Mouse (Mus musculus) midbrain, postnatal 0 days (tissue): ENCODE data around the gene Scml4. TPM values are rescaled to one million over a fixed set of nuclear protein-coding genes. Genes with fewer than 3 reads are reported as not detected.

Experiments
- ATAC-seq: fragments of 200-750 bp; cut with Nextera tagmentation; 2 replicates; pipeline ENCODE4 v1.8.0; 2017; ENCODE audit warnings: moderate number of reproducible peaks, mild to moderate bottlenecking, moderate TSS enrichment, moderate library complexity; ENCODE audit not compliant: low FRiP score
- DNase-seq: peaks from one replicate; pipeline ENCODE4 v3.0.0-alpha.2; 2015; ENCODE audit warnings: low spot score
- H3K27ac ChIP-seq: fragments of 300-500 bp; sonication (generic); 2 replicates; pipeline ENCODE4 v1.5.1; 2014; ENCODE audit warnings: low read depth, mild to moderate bottlenecking, low read length, mixed read lengths
- H3K27me3 ChIP-seq: fragments of 300-500 bp; sonication (generic); 2 replicates; pipeline ENCODE4 v1.6.1; 2014; ENCODE audit warnings: low read length, control low read depth, mixed read lengths; ENCODE audit not compliant: insufficient read depth
- H3K36me3 ChIP-seq: fragments of 300-500 bp; sonication (generic); 2 replicates; pipeline ENCODE4 v1.6.1; 2014; ENCODE audit warnings: low read length, control low read depth, mixed read lengths; ENCODE audit not compliant: insufficient read depth
- H3K4me1 ChIP-seq: fragments of 300-500 bp; sonication (generic); 2 replicates; pipeline ENCODE4 v1.6.1; 2014; ENCODE audit warnings: mild to moderate bottlenecking, control low read depth, antibody characterized with exemption, low read length, mixed read lengths; ENCODE audit not compliant: insufficient read depth
- H3K4me2 ChIP-seq: fragments of 300-500 bp; sonication (generic); 2 replicates; pipeline ENCODE4 v1.6.1; 2014; ENCODE audit warnings: low read depth, mild to moderate bottlenecking, low read length, mixed read lengths; ENCODE audit not compliant: poor library complexity, severe bottlenecking
- H3K4me3 ChIP-seq: fragments of 300-500 bp; sonication (generic); 2 replicates; pipeline ENCODE4 v1.5.1; 2014; ENCODE audit warnings: low read depth, mild to moderate bottlenecking, low read length, moderate library complexity
- H3K9ac ChIP-seq: fragments of 300-500 bp; sonication (generic); replicated peaks from 2 replicates; pipeline ENCODE4 v1.6.1; 2014; ENCODE audit warnings: mild to moderate bottlenecking, low read length, moderate library complexity, mixed read lengths; ENCODE audit not compliant: poor library complexity, severe bottlenecking
- H3K9me3 ChIP-seq: fragments of 300-500 bp; sonication (generic); 2 replicates; pipeline ENCODE4 v1.6.1; 2016; ENCODE audit warnings: low read length, control low read depth
- CTCF ChIP-seq: IDR thresholded peaks from 2 replicates; pipeline ENCODE4 v1.5.1; 2016; ENCODE audit warnings: antibody characterized with exemption, mild to moderate bottlenecking
- WGBS: fragments of 180-500 bp; shearing (Covaris S2); extraction: QIAGEN DNeasy Blood & Tissue Kit; methylation state at CpG from one replicate; pipeline ENCODE4 v1.1.7; 2014; 5-methylcytosine and 5-hydroxymethylcytosine counted together
- polyA plus RNA-seq: library from polyadenylated mRNA; unstranded; fragments of >200 nt; fragmentation: Nextera tagmentation; extraction: Ambion mirVana; gene quantifications from 2 replicates; pipeline ENCODE4 v1.2.1, GENCODE M21; 2015
- total RNA-seq: library from RNA; depleted of rRNA; stranded (reverse); fragments of >200 nt; gene quantifications from 2 replicates; pipeline ENCODE4 v1.2.3, GENCODE M21; 2014

The Scml4 gene
- total and polyA plus RNA-seq, 2 experiments from 2014 or later, result 12.9 to 57.1 TPM

DNA sequence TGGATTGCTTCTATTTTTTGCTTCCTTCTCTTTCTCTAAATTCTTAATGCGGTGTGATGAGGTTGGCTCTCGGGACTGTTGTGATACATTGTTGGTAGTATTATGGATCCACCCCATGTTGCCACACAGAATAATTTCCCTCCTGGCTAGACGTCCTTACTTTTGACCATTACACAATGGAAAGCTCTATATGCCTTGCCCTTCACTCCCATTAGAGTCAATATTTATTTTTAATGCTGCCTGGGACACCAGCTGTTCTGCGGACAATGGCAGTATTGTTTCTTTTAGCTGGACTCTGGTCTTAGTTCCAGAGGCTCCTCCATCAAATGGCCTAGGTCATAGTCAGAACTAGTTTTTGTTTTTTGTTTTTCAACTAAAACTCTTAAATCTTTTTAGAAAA is 32.1 kb downstream of the Scml4 start:
- Histone ChIP-seq H3K36me3 (no peaks in the 10 kb centered on the region), H3K4me3 (no peak overlapping the region), H3K27me3 (no peaks in the 10 kb centered on the region), H3K27ac (no peak overlapping the region), H3K9me3 (no peaks in the 10 kb centered on the region), H3K4me2 (no peak overlapping the region), H3K4me1 (no peaks in the 10 kb centered on the region), H3K9ac (no peak overlapping the region)
- no peak for DNase-seq
- no peak for ATAC-seq
- no peak for TF ChIP-seq CTCF
- 49% methylated on average over 4 of the region's 4 CpGs for WGBS

DNA sequence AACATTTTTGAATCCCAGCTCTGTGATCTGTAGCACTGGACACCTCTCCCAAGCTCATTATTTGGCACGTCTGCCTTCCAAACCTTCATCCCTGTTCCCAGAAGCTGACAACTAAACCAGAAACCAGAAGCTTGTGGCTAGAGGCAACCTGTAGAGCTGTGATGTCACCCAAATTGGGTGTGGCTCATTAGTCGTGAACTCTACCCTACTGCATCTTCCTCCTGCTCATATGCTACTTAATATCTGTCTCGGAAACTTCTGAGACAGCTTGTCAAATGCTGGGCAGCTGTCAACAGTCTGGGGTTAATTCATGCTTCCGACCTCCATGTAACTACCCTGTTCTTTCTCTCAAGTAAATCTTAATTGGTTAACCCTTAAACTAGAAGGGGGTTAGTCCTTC is 32.8 kb downstream of the Scml4 start:
- Histone ChIP-seq H3K9ac (no peak overlapping the region), H3K4me1 (no peaks in the 10 kb centered on the region), H3K27ac (no peak overlapping the region), H3K4me2 (no peak overlapping the region), H3K4me3 (no peak overlapping the region), H3K27me3 (no peaks in the 10 kb centered on the region), H3K36me3 (no peaks in the 10 kb centered on the region), H3K9me3 (no peaks in the 10 kb centered on the region)
- DNase-seq (no peak), ATAC-seq (no peak)
- TF ChIP-seq CTCF, result no peak
- WGBS, result 83% methylated on average over 4 of the region's 4 CpGs

DNA sequence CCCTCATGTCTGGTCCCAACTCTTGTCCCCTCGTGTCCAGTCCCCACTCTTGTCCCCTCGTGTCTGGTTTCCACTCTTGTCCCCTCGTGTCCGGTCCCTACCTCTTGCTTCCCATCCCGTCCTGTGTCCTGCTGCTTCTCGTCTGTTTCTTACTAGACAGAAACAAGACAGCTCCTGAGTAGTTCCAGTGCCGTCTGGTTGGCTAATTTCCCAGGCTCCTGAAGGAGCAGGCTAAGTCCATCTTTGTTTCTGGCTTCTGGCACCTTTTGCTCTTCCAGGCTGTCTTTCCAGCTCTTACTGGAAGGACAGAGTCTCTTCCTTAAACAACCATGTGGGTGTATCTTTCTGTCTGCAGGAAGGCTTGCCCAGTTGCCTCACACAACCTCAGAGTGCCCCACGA is 33.7 kb downstream of the Scml4 start:
- H3K9me3 ChIP-seq, result no peaks in the 10 kb centered on the region
- no peak overlapping the region for H3K9ac ChIP-seq
- ATAC-seq (no peak), DNase-seq (no peak)
- H3K4me2 ChIP-seq, result no peak overlapping the region
- H3K27ac ChIP-seq, result no peak overlapping the region
- 76% methylated on average over 8 of the region's 8 CpGs for WGBS
- TF ChIP-seq CTCF, result no peak
- no peaks in the 10 kb centered on the region for H3K4me1 ChIP-seq
- H3K27me3 ChIP-seq, result no peaks in the 10 kb centered on the region
- no peak overlapping the region for H3K4me3 ChIP-seq
- no peaks in the 10 kb centered on the region for H3K36me3 ChIP-seq

DNA sequence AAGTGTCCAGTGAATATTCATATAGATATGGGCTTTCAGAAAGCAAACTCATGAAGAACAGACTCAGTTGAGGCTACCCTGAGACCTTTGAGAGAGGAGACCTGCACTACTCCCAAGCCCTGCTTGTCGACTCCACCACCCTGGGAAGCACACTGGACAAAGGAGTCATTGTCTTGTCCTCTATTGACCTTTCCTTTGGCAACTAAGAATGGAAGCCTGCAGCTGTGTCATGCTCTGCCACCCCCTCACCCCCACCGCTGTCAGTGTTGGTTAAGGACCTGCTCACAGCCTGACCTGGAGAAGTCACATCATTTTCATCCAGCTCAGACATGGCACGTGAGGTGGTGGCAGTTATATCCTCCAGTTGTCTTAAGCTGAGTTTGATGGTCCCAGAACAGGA is 34.1 kb downstream of the Scml4 start:
- no peak for ATAC-seq
- 36% methylated on average over 3 of the region's 3 CpGs for WGBS

DNA sequence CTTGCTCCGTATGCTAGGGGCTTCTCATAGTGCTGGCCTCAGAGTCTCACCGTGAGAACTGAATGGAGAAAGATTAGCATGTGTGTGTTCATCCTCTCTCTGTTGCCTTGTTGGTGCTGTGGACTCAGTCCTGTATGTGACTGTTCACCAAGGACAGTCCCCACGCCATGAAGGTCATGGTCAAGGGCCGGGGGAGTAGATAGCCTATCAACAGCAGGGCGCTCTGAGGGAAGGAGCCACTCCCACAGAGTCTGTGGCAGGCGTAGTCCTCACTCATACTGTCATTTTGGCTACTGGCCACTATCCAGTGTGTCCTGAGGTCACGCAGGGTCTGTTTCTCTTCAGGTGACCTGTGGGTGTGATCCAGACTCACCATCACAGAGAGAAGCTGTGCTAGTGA is 34.5 kb downstream of the Scml4 start:
- Histone ChIP-seq H3K4me1 (no peaks in the 10 kb centered on the region), H3K9me3 (no peaks in the 10 kb centered on the region), H3K4me3 (no peak overlapping the region), H3K27ac (no peak overlapping the region), H3K27me3 (no peaks in the 10 kb centered on the region), H3K4me2 (no peak overlapping the region), H3K36me3 (no peaks in the 10 kb centered on the region), H3K9ac (no peak overlapping the region)
- WGBS, result 90% methylated on average over 7 of the region's 7 CpGs
- DNase-seq (no peak), ATAC-seq (no peak)
- no peak for TF ChIP-seq CTCF

More for the DNA sequence above, 34.1 kb downstream of the Scml4 start:
- H3K9me3 ChIP-seq, result no peaks in the 10 kb centered on the region
- no peaks in the 10 kb centered on the region for H3K27me3 ChIP-seq
- H3K4me2 ChIP-seq, result no peak overlapping the region
- no peaks in the 10 kb centered on the region for H3K36me3 ChIP-seq
- no peak overlapping the region for H3K9ac ChIP-seq
- TF ChIP-seq CTCF, result no peak
- no peaks in the 10 kb centered on the region for H3K4me1 ChIP-seq
- no peak for DNase-seq
- no peak overlapping the region for H3K4me3 ChIP-seq
- no peak overlapping the region for H3K27ac ChIP-seq

DNA sequence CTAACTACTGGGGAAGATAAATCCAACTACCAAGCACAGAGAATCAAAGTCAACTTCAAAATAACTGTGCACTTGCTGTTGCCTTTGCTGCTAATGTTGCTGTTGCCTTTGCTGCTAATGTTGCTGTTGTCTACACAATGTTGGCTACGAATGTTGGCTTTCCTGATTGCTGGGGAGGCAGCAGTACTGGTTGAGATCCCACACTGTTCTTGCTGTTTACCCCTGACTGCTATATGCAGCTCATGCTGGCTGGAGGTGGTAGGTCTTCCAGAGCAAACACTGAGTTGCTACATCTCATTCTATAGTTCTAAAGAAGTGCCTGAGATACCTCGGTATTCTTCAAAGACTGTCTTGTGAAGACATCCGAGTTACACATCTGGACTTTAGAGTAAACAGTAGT is 36.5 kb downstream of the Scml4 start:
- Histone ChIP-seq H3K27me3 (no peaks in the 10 kb centered on the region), H3K4me3 (no peak overlapping the region), H3K9me3 (no peaks in the 10 kb centered on the region), H3K27ac (no peak overlapping the region), H3K4me2 (no peak overlapping the region), H3K9ac (no peak overlapping the region), H3K4me1 (no peaks in the 10 kb centered on the region), H3K36me3 (no peaks in the 10 kb centered on the region)
- TF ChIP-seq CTCF, result no peak
- DNase-seq (no peak), ATAC-seq (no peak)
- 87% methylated on average over 3 of the region's 3 CpGs for WGBS
